Mouse (Mus musculus): Measurements from ENCODE around the gene Top2b. TPM values are rescaled to one million over a fixed set of nuclear protein-coding genes. Genes with fewer than 3 reads are reported as not detected.

The Top2b gene
- polyA plus RNA-seq, 1 experiment, result 13.9 TPM

DNA sequence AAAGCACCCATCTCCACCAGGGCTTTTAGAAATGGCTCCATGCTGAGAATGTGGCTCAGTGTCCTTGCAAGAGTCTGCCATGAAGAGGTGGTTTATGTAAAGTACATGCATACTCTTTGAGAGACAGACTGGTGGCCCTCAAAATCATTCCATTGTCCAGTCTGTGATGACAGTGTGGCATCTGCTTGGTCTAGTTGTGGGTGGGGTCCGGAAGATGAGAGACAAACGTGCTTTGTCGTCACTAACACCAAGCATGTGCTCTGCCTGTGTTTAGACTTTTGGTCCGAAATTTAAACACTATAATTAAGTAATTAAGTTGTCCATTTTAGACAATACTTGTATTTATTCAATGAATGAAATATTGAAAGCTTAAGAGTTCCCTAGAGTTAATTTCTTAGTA, 49.2 kb downstream of the Top2b start:
- no peak for DNase-seq (ENCODE audit: low read depth)

DNA sequence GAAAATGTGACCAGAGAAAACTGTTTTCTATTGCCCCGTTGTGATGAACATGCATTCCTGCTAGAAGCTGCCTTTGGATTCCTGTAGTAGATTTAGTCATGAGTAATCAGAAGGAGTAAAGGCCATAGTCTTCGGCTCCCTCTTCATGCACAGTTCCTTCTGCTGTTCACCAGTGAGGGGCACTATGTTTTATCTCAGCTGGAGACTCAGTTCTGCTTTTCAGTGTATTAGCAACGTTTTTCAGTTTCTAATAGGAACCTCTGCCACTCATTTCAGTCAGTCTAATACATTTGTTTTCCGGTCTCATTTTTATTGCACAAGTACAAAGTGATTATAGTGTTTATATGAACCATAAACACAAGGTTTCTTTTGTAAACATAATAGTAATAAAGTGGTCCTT, 62.6 kb downstream of the Top2b start:
- no peak for DNase-seq (ENCODE audit: low read depth)

DNA sequence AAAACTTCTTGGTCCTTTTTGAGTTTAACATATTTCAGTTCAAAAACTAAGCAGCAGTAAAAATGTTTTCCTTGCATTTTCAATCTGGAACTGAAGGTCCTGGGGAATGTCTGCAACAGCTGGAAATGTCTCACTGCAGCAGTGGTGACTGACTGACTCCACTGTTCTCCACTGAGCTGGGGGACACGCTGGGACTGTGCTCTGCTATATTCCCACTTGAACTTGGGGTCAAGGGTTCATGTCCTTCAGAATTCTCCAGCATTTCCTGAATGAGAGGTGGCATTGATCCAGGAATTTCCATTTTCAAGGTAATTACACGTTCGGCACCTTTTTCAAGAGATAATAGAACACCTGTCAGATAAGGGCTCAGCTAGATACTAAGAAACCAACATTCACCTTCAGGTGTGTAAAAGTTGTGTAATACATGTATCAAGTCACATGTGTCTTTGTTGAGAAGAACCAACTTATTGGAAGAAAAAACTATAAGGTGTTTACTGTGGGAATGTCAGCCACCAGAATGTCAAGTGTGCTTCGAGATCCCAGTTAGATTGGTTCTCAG, 67.0 kb downstream of the Top2b start:
- DNase-seq (ENCODE audit: low read depth), result no peak

DNA sequence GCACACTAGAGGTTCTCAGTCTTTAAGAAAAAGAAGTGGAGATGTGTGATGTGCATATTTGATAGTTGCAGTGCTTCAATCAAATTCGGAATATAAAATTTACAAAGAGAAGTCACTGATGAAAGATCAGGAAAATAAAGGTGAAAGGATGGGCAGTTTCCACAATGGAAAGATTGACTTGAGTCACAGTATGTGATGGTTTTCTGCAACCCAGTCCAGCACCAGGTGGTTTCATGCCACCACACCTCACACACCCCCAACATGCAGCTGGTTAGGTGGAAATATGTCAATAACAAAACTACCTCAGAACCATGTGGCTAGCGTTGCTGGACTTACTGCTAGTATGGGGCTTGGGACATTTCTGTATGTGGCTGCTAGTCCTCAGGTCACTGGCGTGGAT, 67.6 kb downstream of the Top2b start:
- DNase-seq (ENCODE audit: low read depth), result no peak

DNA sequence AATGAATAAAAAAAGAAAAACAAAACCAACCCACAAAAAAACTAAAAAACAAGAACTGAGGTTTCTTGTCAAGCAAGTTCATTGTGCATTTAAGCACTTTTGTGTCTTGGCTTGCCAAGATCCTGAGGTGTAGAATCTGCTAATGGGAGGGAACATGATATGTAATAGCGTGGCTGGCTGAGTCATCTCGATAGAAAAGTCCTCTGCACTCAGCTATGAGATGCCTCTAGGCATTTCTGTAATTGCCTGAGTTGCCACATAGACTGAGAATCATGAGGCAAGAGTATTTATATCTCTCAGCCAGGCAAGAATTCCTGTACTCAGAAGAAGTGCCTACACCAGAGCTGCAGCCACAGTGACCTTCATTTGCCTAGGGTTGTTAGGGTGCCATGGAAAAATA, 68.2 kb downstream of the Top2b start:
- peak; percentile 88 for DNase-seq (ENCODE audit: low read depth)

DNA sequence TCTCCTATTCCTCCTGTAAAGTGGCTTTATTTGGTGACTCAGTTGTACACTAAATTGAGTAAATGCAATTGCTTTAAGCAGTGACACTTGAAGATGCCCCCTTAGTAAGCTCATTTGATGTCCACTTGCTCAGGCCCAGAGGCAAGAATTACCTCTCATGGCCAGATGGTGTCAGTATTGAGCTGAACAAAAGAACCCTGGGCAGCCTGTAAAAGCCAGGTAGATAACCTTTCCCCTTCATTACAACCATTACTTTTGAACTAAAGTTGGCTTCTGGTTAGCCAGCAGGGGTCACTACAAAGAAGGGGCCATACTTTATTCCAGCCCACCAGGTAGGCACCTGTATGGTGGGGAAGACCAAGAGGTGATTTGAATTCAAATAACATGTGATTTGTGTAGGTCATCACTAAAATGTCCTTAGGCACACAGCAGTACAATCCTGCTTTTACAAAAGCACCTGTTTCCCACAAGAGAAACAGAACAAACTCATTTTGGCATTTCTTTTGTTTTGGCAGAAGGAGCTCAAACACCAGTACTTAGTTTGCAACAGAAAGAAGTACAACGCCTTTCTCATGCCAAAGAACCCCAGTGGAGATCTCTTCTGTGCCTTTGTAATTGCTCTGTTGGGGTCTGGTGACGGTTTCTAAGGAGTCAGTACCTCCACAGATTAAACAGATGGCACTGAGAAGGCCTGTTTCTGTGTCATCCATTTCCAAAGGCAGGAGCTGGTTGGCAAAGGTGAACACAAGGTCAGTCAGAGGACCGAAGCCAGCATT, 69.6 kb downstream of the Top2b start:
- DNase-seq (ENCODE audit: low read depth), result no peak

- no peak for DNase-seq (ENCODE audit: low read depth)
Observed at GRCm38 (mm10) chr14:16437386-16437785, 72.4 kb downstream of the Top2b start.

DNA sequence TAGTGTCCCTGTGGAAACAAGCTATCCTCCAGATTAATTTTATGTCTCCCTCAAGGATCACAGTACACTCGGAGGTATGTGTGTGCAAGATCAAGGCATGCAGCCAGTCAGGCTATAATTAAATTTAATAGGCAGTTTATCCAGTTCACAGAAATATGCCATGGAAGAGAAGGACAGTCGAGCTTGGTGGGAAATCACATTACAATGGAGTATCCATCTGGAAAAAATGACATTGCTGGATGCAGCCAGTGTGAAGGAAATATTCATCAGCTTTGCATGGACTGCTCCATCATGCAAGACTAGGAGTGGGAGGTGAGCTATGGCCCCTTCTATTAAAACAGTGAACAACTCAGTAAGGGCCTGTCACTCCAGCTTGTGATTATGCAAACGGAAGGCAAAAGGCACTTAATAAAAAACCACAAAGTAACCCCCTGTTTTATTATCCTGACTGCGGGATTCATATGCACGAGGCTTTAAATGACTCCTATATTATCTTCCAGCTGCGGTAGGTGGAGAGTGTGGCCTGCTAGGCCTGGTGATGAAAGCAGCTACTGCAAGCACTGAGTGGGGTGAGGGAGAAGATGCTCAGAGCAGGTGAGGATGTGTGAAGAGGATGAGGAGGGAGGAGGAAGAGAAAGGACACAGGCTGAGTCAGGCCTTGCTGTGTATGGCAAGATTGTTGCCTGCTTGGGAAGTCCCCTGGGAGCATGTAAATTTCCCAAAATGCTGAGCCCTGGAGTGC, 74.6 kb downstream of the Top2b start:
- no peak for DNase-seq (ENCODE audit: low read depth)

GRCm38 (mm10) chr14:16444859-16445258, 79.9 kb downstream of the Top2b start:
- no peak for DNase-seq (ENCODE audit: low read depth)

DNA sequence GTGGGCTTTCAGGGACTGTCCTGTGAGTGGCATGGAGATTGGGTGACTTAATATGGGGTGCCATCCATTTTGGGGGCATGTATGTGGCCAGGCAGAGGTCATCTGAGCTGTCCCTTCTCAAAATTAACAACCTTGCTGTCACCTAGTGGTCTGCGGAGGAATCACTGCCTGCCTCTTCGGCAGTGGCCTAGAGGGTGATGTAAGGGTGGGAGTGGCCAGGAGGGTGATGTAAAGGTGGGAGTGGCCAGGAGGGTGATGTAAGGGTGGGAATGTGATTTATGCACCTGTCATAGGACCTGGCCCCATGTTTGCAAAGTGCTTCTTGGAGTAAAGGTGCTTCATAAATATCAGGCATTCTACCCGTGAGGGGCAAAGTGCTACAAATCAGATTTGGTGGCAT, 82.6 kb downstream of the Top2b start:
- DNase-seq (ENCODE audit: low read depth), result no peak

GRCm38 (mm10) chr14:16448269-16448987, 83.4 kb downstream of the Top2b start:
- no peak for DNase-seq (ENCODE audit: low read depth)

GRCm38 (mm10) chr14:16478606-16479323, 113.8 kb downstream of the Top2b start:
- DNase-seq (ENCODE audit: low read depth), result peak; percentile 38

GRCm38 (mm10) chr14:16479521-16479920, 114.5 kb downstream of the Top2b start:
- no peak for DNase-seq (ENCODE audit: low read depth)

- DNase-seq (ENCODE audit: low read depth), result no peak
Observed at GRCm38 (mm10) chr14:16480621-16481020, 115.6 kb downstream of the Top2b start.

GRCm38 (mm10) chr14:16483656-16484380, 118.8 kb downstream of the Top2b start:
- DNase-seq (ENCODE audit: low read depth), result peak; percentile 83

Other genes with a start within 250 kb of the Top2b start
- 32.5 and 39.6 TPM in 2 replicates for gene Ngly1, start 115.9 kb upstream of the Top2b start, polyA plus RNA-seq (2012; rRNA removed)
- gene Oxsm, start 115.4 kb upstream of the Top2b start, polyA plus RNA-seq (2012; rRNA removed), result 8.6 and 10.9 TPM in 2 replicates